Mouse (Mus musculus) embryonic fibroblast, embryonic 13.5 days (primary cell): ENCODE results near the gene Olfr822. TPM values are rescaled to one million over a fixed set of nuclear protein-coding genes. Genes with fewer than 3 reads are reported as not detected.
"Not testable (repeated sequence)": the region's sequence is repeated elsewhere in the genome, so short reads cannot be mapped to it uniquely, and the experiment has no call there.

Experiments
- H3K27ac ChIP-seq: 2 replicates; pipeline ENCODE4 v1.5.1; 2012; ENCODE audit warnings: low read length, control low read depth, inconsistent platforms; ENCODE audit not compliant: insufficient read depth
- H3K4me1 ChIP-seq: 2 replicates; pipeline ENCODE4 v1.6.1; 2011; ENCODE audit warnings: low read length; ENCODE audit not compliant: control insufficient read depth, insufficient read depth
- H3K4me3 ChIP-seq: 2 replicates; pipeline ENCODE4 v1.5.1; 2011; ENCODE audit warnings: mild to moderate bottlenecking, control low read depth, low read length; ENCODE audit not compliant: insufficient read depth
- CTCF ChIP-seq: IDR thresholded peaks from 2 replicates; pipeline ENCODE4 v1.5.1; 2011; ENCODE audit warnings: mild to moderate bottlenecking, control low read depth, low read length, moderate library complexity, borderline replicate concordance; ENCODE audit not compliant: insufficient read depth
- POLR2A ChIP-seq: IDR thresholded peaks from 2 replicates; pipeline ENCODE4 v1.6.1; 2011; ENCODE audit warnings: low read depth, mild to moderate bottlenecking, control low read depth, low read length, moderate library complexity
- polyA plus RNA-seq: library from polyadenylated mRNA; stranded (reverse); fragments of >200 nt; gene quantifications from 2 replicates; pipeline ENCODE4 v1.2.4, GENCODE M21; 2011; ENCODE audit warnings: low read depth; ENCODE audit not compliant: missing spikeins, insufficient read length

The Olfr822 gene
- polyA plus RNA-seq: not detected in 2 replicates

DNA sequence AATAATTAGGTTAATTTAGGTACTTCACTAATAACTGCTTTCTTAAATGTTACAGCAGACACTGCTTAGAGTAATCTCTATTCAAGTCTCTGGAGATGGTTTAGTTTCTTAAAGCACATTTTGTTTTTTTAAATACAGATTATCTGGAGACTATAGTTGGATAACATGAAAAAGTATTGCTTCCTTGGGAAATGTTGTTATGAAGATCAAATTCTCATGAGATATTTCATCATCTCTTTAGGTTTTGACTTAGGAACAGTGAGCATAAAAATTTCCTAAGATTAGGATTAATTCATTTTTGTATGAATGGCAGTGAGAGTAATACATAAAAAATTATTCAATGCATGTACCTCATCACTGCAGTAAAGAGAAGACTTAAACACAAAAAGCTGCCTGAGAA, at the start of gene Olfr822:
Gene Olfr822, plus strand, starts transcription at position 301 of the 400 bp plus-strand sequence.
- no peak within 1 kb of the TSS for H3K4me3 ChIP-seq
- H3K4me1 ChIP-seq: no peaks in the 10 kb centered on the region
- TF ChIP-seq CTCF: no peak
- H3K27ac ChIP-seq: no peak within 1 kb of the TSS

DNA sequence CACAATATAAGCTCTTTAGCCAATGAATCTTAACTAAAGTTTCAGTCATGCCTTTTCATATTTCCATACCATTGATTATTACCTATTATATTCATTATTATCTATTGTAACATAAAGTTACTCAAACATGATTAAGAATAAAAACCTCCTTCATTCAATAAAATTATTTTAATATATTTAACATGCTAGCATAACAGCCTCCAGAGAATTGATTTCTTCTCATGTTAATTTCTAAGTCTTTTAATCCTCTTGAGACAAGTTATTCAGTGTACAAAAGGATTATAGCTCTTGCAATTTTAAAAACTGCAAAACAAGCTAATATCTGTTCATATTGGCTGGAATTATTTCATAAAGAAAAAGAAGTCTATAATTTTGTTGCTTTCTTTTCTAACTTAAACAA, 41.0 kb upstream of the Olfr822 start, which contains the start of gene Olfr821:
Gene Olfr821, plus strand, starts transcription at position 301 of the 400 bp plus-strand sequence.
- Histone ChIP-seq H3K27ac (no peak within 1 kb of the TSS), H3K4me1 (no peaks in the 10 kb centered on the region), H3K4me3 (no peak within 1 kb of the TSS)
- TF ChIP-seq CTCF (no peak), POLR2A (no peak)

- Histone ChIP-seq H3K4me1 (no peaks in the 10 kb centered on the region), H3K4me3 (no peak overlapping the region), H3K27ac (no peak overlapping the region)
- TF ChIP-seq CTCF (no peak), POLR2A (no peak)
Measured at GRCm38 (mm10) chr10:130037096-130037495, 33.9 kb upstream of the Olfr822 start.

GRCm38 (mm10) chr10:130092838-130093440, 21.9 kb downstream of the Olfr822 start:
- no peak overlapping the region for H3K27ac ChIP-seq
- no peak overlapping the region for H3K4me3 ChIP-seq
- TF ChIP-seq CTCF (no peak), POLR2A (no peak)
- no peaks in the 10 kb centered on the region for H3K4me1 ChIP-seq

DNA sequence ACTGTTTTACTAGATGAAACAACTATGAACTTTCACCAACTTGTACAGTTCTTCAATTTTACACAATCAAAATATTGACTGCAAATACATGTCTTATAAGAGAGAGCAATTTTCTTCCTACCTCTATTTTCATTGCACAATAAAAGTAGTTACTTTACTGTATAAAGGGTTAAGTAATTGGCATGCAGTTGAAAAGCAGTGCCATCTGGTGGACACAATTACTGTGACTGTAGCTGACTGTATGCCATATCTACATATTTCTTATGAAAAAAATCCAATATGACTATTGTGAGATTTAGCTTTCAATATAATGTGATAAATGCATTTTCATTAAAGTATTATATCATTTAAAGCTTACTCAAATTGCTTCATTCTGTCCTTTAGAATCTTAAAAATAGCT, 25.1 kb downstream of the Olfr822 start:
- H3K4me3 ChIP-seq: no peak overlapping the region
- TF ChIP-seq CTCF: no peak
- no peak for TF ChIP-seq POLR2A
- no peak overlapping the region for H3K27ac ChIP-seq
- no peaks in the 10 kb centered on the region for H3K4me1 ChIP-seq

GRCm38 (mm10) chr10:130115283-130115682, 44.3 kb downstream of the Olfr822 start, which contains the start of gene Olfr823:
TSS of gene Olfr823 (minus strand) at chr10:130115383.
- not testable (repeated sequence) for H3K4me1 ChIP-seq, H3K4me3 ChIP-seq, H3K27ac ChIP-seq

- not testable (repeated sequence) for H3K27ac ChIP-seq, H3K4me1 ChIP-seq, H3K4me3 ChIP-seq
Measured at GRCm38 (mm10) chr10:130116045-130116444, 45.0 kb downstream of the Olfr822 start.

Other genes with a start within 250 kb of the Olfr822 start
- not detected in 2 replicates for gene Olfr812, start 225.1 kb upstream of the Olfr822 start, polyA plus RNA-seq
- gene Olfr813, start 215.8 kb upstream of the Olfr822 start, polyA plus RNA-seq: not detected in 2 replicates
- not detected in 2 replicates for gene Olfr814, start 191.4 kb upstream of the Olfr822 start, polyA plus RNA-seq
- gene Olfr815, start 165.3 kb upstream of the Olfr822 start, polyA plus RNA-seq: not detected in 2 replicates
- gene Olfr816, start 155.6 kb upstream of the Olfr822 start, polyA plus RNA-seq: not detected in 2 replicates
- not detected in 2 replicates for gene Olfr818, start 122.1 kb upstream of the Olfr822 start, polyA plus RNA-seq
- gene Olfr819, start 103.9 kb upstream of the Olfr822 start, polyA plus RNA-seq: not detected in 2 replicates
- not detected in 2 replicates for gene Olfr247, start 95.1 kb upstream of the Olfr822 start, polyA plus RNA-seq
- gene Gm10310, start 86.1 kb upstream of the Olfr822 start, polyA plus RNA-seq: not detected in 2 replicates
- gene Olfr820, start 58.6 kb upstream of the Olfr822 start, polyA plus RNA-seq: not detected in 2 replicates
- gene Olfr821, start 40.9 kb upstream of the Olfr822 start, polyA plus RNA-seq: not detected in 2 replicates
- gene Olfr823, start 44.2 kb downstream of the Olfr822 start, polyA plus RNA-seq: not detected in 2 replicates
- not detected in 2 replicates for gene Olfr824, start 58.8 kb downstream of the Olfr822 start, polyA plus RNA-seq
- not detected in 2 replicates for gene Olfr825, start 95.6 kb downstream of the Olfr822 start, polyA plus RNA-seq
- not detected in 2 replicates for gene Olfr826, start 113.0 kb downstream of the Olfr822 start, polyA plus RNA-seq
- gene Olfr827, start 143.2 kb downstream of the Olfr822 start, polyA plus RNA-seq: not detected in 2 replicates
- gene Neurod4, start 209.0 kb downstream of the Olfr822 start, polyA plus RNA-seq: not detected in 2 replicates